Mouse (Mus musculus): ENCODE measurements around the gene Mapk1. TPM values are rescaled to one million over a fixed set of nuclear protein-coding genes. Genes with fewer than 3 reads are reported as not detected.

Gene Mapk1
- polyA plus RNA-seq, 2 experiments from 2014 or later: 30.9 to 34.1 TPM

DNA sequence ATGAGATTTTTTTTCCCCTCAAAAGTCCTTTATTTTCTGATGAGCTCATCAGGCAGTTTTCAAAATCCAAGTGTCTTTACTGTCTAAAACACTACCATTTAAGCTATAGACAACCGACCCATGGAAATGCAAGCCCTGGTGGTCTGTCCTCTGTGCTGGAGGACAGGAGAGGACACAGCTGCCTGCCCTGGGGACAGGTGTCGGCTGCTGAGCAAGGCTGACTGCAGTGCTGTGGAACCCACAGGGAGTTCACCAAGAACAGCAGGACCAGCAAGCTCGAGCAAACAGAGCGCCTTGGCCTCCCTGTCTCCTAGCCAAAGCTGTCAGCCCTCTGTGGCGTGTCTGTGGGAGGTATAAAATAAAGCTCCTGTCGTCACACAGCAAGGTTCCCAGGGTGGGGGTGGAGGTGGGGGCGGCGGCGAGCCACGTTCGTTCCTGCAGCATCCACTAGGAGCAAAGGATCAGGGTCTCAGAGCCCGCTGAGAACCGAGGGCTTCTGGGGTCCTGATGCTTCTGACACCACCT is 103.5 kb downstream of the Mapk1 start:
- no peak for ATAC-seq

- ATAC-seq: no peak
These were observed 105.2 kb downstream of the Mapk1 start for GRCm38 (mm10) chr16:17088346-17088745.

DNA sequence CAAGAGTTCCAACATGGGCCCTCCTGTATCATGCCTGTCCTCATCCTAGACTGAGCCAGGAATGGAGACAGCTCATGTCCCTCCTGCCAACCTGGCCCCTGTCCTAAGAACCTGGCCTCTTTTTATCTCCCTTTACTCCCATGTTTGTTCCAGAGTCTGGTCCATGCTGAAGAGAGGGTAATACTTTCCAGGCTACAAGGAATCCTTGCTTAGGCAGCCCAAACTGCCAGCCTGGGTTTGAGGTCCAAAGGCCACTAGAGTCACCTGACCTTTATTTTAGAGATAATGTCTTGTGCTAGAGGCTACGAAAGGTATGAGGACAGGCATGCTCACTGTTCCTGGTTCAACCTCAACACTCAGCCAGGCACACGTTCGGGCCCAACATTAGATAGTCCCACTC is 113.8 kb downstream of the Mapk1 start:
- no peak for ATAC-seq

Other genes starting within 250 kb of the Mapk1 start
- under 1 TPM in 1 of 2 experiments, not detected in 1; 0.96 TPM for gene Spag6l, start 153.9 kb upstream of the Mapk1 start, polyA plus RNA-seq (2017; shearing (Covaris generic))
- under 1 TPM in 1 of 2 experiments, not detected in 1; 0.15 TPM for gene Igll1, start 119.4 kb upstream of the Mapk1 start, polyA plus RNA-seq (2017; shearing (Covaris generic))
- gene Top3b, start 112.6 kb upstream of the Mapk1 start, polyA plus RNA-seq (2017; shearing (Covaris generic)): 10 to 100 TPM; 41.5 to 52.3 TPM
- gene Vpreb1, start 112.5 kb upstream of the Mapk1 start, polyA plus RNA-seq (2017; shearing (Covaris generic)): 1 to 10 TPM; 1.1 to 2.2 TPM
- 10 to 100 TPM in 1 of 2 experiments, 1 to 10 TPM in 1; 9.3 to 14.4 TPM for gene Ppm1f, start 86.9 kb upstream of the Mapk1 start, polyA plus RNA-seq (2017; shearing (Covaris generic))
- 1 to 10 TPM; 3.2 to 3.8 TPM for gene Ypel1, start 86.3 kb downstream of the Mapk1 start, polyA plus RNA-seq (2017; shearing (Covaris generic))
- 100 to 1,000 TPM; 166 to 209 TPM for gene Ppil2, start 127.9 kb downstream of the Mapk1 start, polyA plus RNA-seq (2017; shearing (Covaris generic))
- 10 to 100 TPM; 10.7 to 11.1 TPM for gene 2610318N02Rik, start 141.8 kb downstream of the Mapk1 start, polyA plus RNA-seq (2017; shearing (Covaris generic))
- gene Sdf2l1, start 149.0 kb downstream of the Mapk1 start, polyA plus RNA-seq (2017; shearing (Covaris generic)): 10 to 100 TPM; 27.8 to 50.4 TPM
- gene Ydjc, start 161.2 kb downstream of the Mapk1 start, polyA plus RNA-seq (2017; shearing (Covaris generic)): 1 to 10 TPM; 7.0 to 8.2 TPM
- under 1 TPM; 0.24 to 0.54 TPM for gene Ccdc116, start 163.8 kb downstream of the Mapk1 start, polyA plus RNA-seq (2017; shearing (Covaris generic))
- 100 to 1,000 TPM; 300 to 366 TPM for gene Ube2l3, start 219.3 kb downstream of the Mapk1 start, polyA plus RNA-seq (2017; shearing (Covaris generic))
- not detected for gene Rimbp3, start 225.2 kb downstream of the Mapk1 start, polyA plus RNA-seq (2017; shearing (Covaris generic))

All from activated CD4-positive, CD25-positive, alpha-beta regulatory T cell, adult 4 months (primary cell).